Comparison of ENCODE assay signal across 17 mouse cellular contexts in the genomic region with DNA sequence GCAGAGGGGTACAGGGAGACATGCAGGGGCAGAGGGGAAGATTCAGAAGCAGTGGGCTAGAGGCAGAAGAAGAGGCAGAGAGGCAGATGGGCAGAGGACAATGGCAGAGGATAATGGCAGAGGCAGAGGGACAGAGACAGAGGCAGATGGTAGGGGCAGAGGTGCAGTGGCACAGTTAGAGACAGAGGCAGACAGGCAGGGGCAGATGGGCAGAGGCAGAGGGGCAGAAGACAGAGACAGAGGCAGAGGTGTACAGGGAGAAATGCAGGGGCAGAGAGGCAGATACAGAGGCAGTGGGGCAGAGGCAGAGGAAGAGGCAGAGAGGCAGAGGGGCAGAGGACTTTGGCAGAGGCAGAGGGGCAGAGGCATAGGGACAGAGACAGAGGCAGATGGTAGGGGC.
A peak's percentile ranks its signal among the peaks of the same experiment; 100 is the strongest.
DNase-seq lines count a peak whose midpoint lies in the region; ATAC-seq and TF ChIP-seq lines count a peak whose summit lies in the region.
"Had no signal": no experiment of that assay in that cellular context is flagged by ENCODE, and none has a peak within 500 bp of the region (broad histone marks: within the 10 kb centered on the region; RNA-seq: fewer than 3 reads in every experiment).

No protein-coding gene starts in this region.

- H3K4me3 ChIP-seq in hindbrain, embryonic 12.5 days, result no peak overlapping the region
- H3K4me3 ChIP-seq in hindbrain, postnatal 0 days (ENCODE audit: low read length), result no peak overlapping the region

- ATAC-seq in cerebellum, adult (ENCODE audit: insufficient number of reproducible peaks, low FRiP score, low TSS enrichment), result peak; percentile 54; the same call in 1 of the 2 replicates
- ATAC-seq in hindbrain, embryonic 12.5 days (ENCODE audit: low FRiP score), result peak; percentile 43; the same call in 1 of the 2 replicates
- ATAC-seq in hindbrain, postnatal 0 days, result no peak
- ATAC-seq: Patski had no signal

- H3K9ac ChIP-seq in hindbrain, embryonic 12.5 days, result no peak overlapping the region
- no peak overlapping the region for H3K9ac ChIP-seq in hindbrain, postnatal 0 days (replicated peaks; ENCODE audit: low read length)
- H3K9ac ChIP-seq: liver, embryonic 14.5 days had no signal

- peaks cover 61% of the 10 kb centered on the region for H3K27me3 ChIP-seq in hindbrain, embryonic 12.5 days
- no peaks in the 10 kb centered on the region for H3K27me3 ChIP-seq in hindbrain, postnatal 0 days (ENCODE audit: insufficient read depth, low read length)
- H3K27me3 ChIP-seq: Patski had no signal

- no peak overlapping the region for H3K4me2 ChIP-seq in hindbrain, embryonic 12.5 days (replicated peaks)
- no peak overlapping the region for H3K4me2 ChIP-seq in hindbrain, postnatal 0 days (ENCODE audit: low read depth, low read length)
- H3K4me2 ChIP-seq: heart, embryonic 11.5 days had no signal

- TF ChIP-seq CTCF in hindbrain, postnatal 0 days (IDR thresholded peaks at IDR 0.05; ENCODE audit: low read depth), result no peak

- H3K27ac ChIP-seq in hindbrain, embryonic 12.5 days, result peak overlapping the region; percentile 17; the same call in 1 of the 2 replicates
- H3K27ac ChIP-seq in hindbrain, postnatal 0 days, result no peak overlapping the region
- H3K27ac ChIP-seq: liver, embryonic 14.5 days had no signal

- H3K4me1 ChIP-seq in hindbrain, embryonic 12.5 days, result no peaks in the 10 kb centered on the region
- no peaks in the 10 kb centered on the region for H3K4me1 ChIP-seq in hindbrain, postnatal 0 days (ENCODE audit: insufficient read depth, low read length)

- H3K9me3 ChIP-seq in hindbrain, embryonic 12.5 days (replicated peaks), result no peaks in the 10 kb centered on the region
- H3K9me3 ChIP-seq in hindbrain, postnatal 0 days (ENCODE audit: low read length), result no peaks in the 10 kb centered on the region

- no peaks in the 10 kb centered on the region for H3K36me3 ChIP-seq in hindbrain, embryonic 12.5 days
- no peaks in the 10 kb centered on the region for H3K36me3 ChIP-seq in hindbrain, postnatal 0 days (ENCODE audit: insufficient read depth, low read length)

- no peak for DNase-seq in cerebellum, postnatal 36 days
- no peak for DNase-seq in hindbrain, postnatal 0 days (ENCODE audit: low spot score)
- peak; percentile 24 for DNase-seq in retina, postnatal 1 day
- DNase-seq in retina, embryonic 14.5 days (ENCODE audit: low spot score), result no peak
- no peak for DNase-seq in spleen, postnatal 14 days (ENCODE audit: low spot score in 2 of 2)
- no peak for DNase-seq in layer of hippocampus, adult 18-20 months (ENCODE audit: low spot score in 2 of 2)
- DNase-seq: adrenal gland, adult 8-10 months; cerebellum, adult 9-11 months; heart, postnatal 10 days; kidney, adult 8-10 months; kidney, postnatal 14 days; right cerebral cortex, adult 18-20 months had no signal
